Mouse (Mus musculus) adrenal gland, adult (tissue): ENCODE measurements around the gene Ccdc117.

Source experiments
- DNase-seq, 2 experiments: peaks; one replicate each; pipeline ENCODE4 v3.0.0; 2022 to 2023; ENCODE audit warnings: low spot score in 1 of 2; ENCODE audit not compliant: inconsistent age in 2 of 2

Ccdc117 gene

DNA sequence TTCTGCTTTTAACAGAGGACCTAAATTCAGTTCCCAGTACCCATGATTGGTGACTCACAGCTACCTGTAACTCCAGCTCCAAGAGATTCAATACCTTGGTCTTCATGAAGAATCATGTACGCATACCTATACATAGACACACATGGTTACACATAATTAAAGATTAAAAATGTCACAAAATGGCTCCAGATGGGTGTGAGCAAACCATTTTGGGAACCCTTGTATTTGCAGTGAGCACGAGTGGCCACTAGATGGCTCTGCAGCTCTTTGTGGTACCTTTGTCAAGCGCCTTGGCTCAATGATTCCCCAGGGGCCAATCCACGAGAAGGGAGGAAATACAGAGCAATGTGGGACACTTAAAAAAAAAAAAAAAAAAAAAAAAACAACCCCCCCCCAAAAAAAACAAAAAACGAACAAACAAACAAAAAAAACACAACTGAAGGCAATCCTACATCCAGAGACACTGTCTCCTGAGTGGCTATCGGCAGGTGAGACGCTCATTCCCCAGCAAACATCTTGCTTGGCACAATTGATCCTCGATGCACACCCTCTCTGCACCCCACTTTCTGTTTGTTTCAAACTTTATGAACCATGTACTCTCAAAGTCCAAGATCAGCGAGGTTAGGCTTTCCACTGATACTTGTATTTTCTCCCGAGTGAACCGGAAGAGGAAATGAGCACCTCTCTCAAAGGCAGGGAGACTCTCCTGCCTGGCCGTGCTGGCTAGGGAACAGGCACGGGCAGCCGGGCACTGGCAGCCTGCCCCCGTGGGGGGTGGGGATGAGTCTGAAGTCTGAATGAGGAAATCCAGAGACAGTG is 56.6 kb downstream of the Ccdc117 start:
- peak; percentile 82 to 93 for DNase-seq

DNA sequence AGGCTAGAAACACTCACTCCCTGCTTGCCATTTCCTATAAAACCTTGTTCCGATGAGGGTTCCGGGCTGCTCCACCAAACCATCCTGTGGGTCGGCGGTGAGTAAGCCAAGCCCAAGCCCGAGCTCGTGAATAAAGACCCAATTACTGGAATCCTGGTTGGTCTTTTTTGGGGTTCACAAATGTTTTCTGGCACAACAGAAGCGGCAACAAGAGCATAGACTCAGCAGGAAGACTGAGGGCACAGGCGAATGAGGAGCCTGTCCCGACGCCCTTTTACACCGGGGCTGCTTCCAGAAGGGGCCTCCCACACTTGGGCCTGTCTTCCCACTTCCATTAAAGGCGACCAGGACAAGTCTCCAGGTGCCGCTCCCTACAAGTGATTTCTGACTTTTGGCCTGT is 59.4 kb downstream of the Ccdc117 start:
- DNase-seq = no peak
